Mouse (Mus musculus) lung, postnatal 4 days (tissue): ENCODE results near the gene Cdh18.
"Not testable (repeated sequence)": the region's sequence is repeated elsewhere in the genome, so short reads cannot be mapped to it uniquely, and the experiment has no call there.

ENCODE experiments used
- DNase-seq, 2 experiments: peaks; one replicate each; pipeline ENCODE4 v3.0.0; 2021

Cdh18 gene

DNA sequence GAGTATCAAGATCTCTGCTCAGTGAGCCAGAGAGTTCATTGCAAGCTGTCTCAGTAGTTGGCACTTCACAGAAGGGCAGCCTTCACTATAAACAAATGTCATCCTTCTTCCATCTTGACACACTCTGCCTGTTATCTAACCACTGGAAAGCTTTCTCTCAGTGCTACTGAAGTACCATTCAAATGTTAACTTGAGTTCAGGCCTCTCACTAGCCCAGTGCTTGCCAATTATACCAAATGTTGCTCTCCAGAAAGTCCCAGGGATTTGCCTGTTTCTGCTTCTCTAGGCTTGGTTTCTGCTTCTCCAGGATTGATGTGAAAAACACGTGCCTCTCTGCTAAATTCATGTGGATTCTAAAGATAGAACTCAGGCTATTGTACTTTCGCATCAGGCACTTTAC is 681.8 kb downstream of the Cdh18 start:
- DNase-seq = no peak

DNA sequence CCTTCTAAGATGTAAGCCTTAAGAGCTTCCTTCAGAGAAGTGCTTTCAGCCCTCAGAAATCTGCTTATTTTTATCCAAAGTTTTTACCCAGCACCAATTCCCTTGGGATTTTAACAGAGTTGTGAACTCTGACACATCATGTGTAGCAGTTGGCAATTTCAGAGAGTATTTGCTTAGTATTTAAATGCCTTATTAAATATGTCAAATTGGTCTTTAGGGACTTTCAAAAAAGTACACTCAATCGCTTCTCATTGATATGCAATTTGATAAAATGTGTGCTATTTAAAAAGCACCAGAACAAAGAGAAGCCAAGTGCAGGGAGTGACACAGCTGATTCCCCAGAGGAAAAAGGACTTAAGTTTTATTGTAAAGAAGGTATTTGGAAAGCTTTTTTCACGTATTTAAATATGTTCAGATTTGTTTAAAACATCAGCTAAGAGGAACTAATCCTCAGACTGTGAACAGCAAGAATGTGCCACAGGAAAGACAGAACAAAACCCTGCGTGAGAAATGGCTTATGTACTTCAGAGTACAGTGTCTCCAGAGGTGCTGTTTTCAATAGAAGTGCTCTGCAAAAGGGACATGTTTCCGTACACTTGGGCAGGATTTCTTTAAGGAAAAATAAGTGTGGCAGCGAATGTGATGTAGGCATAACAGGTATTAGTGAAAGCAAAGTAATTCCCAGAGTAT is 709.1 kb downstream of the Cdh18 start:
- DNase-seq = no peak

DNA sequence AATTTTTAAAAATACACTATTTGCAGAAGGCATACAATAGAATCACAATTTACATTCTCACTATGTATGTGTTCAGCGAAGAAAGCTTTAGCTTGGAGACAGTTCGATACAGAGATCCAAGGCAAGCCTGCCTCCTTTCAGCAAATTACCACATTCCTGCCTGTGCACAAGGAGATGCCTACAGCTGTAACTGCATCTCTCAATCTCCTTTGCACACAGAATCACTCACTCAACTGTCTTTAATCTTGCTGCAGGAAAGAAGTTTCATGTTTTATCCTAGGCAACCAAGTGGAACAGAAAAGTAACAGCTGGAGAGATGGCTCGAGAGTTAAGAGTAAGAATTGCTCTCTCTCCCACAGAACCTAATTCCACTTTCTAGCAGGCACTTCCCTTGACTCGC is 729.6 kb downstream of the Cdh18 start:
- DNase-seq = no peak

GRCm38 (mm10) chr15:23305018-23305417 is 756.2 kb downstream of the Cdh18 start:
- no peak for DNase-seq

DNA sequence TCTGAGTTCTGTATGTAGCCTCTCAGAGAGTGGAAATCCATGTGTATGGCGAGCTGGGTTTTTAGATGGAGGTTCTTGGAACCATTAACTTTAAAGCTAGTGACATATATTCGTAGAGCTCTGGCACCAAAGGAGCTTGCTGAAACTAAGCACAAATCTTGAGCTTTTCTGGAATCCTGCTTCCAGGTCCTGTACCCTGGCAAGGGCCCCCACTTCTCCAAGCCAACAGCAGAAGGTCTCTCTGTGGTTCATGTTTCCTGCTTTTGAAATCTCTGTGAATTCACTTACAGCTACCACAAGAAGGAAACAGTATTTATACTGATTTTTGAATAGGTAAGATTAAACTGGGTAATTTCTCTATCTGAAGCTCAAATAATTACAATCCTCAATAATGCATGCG is 767.9 kb downstream of the Cdh18 start:
- DNase-seq = no peak

GRCm38 (mm10) chr15:23317409-23317808 is 768.6 kb downstream of the Cdh18 start:
- no peak for DNase-seq

DNA sequence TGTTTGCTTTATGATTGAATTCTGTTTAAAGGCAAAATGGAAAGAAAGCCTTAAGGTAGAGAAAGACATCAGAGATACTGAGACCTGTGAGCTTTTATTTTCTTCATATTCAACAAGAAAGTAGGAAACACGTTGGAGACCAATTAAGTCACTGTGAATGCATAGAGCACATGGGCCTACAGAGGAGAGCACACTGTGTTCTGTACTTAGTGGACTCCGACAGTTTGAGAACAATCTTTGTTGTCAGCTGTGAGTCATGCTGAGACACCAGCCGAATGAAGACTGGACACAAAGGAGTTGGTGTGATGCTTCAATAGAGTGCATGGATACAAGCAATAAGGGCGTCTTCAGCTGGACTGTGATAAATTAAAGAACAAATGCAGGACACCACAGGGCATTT is 791.5 kb downstream of the Cdh18 start:
- not testable (repeated sequence) for DNase-seq

DNA sequence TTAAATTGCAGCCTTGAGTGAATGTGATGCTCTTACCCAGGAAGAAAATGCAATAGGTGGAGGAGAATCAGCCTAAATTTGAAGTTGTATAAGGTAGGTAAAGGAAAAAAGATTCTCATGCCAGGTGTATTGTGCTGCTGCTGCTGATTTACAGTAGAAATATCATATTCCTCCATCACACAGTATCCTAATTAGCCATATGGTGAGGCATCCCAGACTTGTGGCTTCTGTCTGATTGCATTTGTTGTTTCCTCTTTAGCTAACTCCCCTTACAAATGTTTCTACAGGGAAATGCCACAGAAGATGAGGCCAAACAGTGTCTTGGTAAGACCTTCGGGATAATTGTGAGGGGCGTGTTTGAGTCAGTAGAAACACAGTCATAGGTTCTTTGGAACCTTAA is 802.3 kb downstream of the Cdh18 start:
- DNase-seq = no peak

DNA sequence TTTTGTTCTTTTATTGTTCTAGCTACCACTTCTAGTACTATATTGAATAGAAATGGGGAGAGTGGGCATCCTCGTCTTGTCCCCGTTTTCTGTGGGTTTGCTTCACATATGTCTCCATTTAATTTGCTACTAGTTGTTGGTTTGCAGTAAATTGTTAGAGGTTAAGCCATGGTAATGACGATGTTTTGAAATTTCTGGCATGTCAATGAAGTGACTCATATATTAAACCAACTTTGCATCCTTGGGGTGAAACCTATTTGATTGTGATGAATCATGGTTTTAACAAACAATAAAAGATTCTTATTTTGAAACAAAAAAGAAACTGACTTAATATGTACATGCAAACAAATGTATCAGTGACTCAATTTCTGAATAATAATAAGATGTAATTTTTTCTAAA is 817.5 kb downstream of the Cdh18 start:
- no peak for DNase-seq

- DNase-seq = no peak
Measured at GRCm38 (mm10) chr15:23367712-23368111, 818.9 kb downstream of the Cdh18 start.

GRCm38 (mm10) chr15:23378016-23378750 is 829.4 kb downstream of the Cdh18 start:
- no peak for DNase-seq

GRCm38 (mm10) chr15:23385816-23386215 is 837.0 kb downstream of the Cdh18 start:
- DNase-seq = no peak

GRCm38 (mm10) chr15:23396646-23397045 is 847.8 kb downstream of the Cdh18 start:
- DNase-seq = no peak

GRCm38 (mm10) chr15:23403792-23404191 is 855.0 kb downstream of the Cdh18 start:
- no peak for DNase-seq

DNA sequence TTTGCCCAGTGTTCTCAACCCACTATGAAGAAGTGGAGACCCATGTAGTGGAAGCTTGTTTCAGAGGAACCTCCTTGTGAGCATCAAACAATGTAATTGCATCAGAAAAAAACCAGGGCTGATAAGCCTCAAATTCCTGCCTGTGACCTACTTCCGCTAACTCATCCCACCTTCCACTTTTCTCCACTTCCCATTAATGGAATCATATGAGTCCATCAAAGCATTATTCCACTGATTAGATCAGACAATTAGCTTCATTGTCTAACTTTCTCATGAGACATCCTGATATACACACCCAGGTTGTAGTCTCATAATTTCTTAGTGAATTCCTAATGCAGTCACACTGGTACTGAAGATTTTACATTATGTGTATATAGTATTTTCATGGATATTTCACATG is 859.4 kb downstream of the Cdh18 start:
- DNase-seq = no peak

DNA sequence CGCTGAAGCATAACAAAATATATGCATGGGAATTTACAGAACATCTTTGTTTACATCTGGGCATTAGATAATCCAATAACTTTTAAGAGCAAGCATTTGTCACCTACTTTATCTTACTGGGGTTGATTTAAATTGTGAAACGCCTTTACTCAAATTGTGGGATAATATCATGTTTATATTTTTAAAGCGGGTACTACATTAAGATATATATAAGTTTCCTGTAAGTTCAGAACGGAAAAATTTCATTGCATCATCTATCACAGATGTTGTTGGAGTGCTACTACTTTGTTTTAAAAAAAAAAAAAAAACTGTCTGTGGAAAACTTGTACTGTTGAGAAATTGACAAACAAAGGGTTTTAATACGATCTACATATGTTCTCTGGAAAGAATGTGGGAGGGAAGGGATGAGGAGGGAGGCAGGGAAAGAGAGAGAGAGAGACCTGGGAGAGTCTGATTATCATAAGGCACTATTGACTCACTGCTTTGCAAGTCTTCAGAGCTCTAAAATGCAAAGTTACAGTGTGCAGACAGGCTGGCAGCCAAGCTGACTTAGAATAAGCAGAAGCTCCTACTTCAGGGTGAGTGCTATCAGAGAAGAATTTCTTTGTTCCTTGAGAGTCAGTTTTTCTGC is 867.7 kb downstream of the Cdh18 start:
- no peak for DNase-seq

- no peak for DNase-seq
Measured at GRCm38 (mm10) chr15:23418158-23418557, 869.3 kb downstream of the Cdh18 start.

GRCm38 (mm10) chr15:23420010-23420409 is 871.2 kb downstream of the Cdh18 start:
- no peak for DNase-seq

GRCm38 (mm10) chr15:23430021-23430420 is 881.2 kb downstream of the Cdh18 start:
- no peak for DNase-seq

- no peak for DNase-seq
Measured at GRCm38 (mm10) chr15:23448542-23448941, 899.7 kb downstream of the Cdh18 start.

- peak in 1 of 2 experiments; percentile 44 for DNase-seq
Measured at GRCm38 (mm10) chr15:23452098-23452625, 903.3 kb downstream of the Cdh18 start.

- no peak for DNase-seq
Measured at GRCm38 (mm10) chr15:23453331-23453730, 904.5 kb downstream of the Cdh18 start.

DNA sequence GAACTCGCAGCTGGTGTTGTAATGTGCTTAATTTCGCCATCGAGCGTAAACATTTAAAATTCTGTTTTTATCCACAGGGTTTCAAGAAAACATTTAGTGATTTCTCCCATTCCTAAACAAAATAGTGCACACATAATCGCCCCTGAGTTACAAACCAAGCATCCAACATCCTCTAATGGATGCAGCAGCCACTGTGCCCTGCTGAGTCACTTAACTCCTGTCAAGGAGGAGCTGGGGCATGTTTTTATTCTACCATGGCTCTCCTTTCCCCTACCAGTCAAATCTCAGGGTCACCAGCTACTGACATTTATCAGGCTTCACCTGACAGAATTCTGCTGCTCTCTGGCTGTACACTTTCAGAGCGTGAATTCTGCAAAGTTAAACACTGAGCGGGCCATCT is 906.5 kb downstream of the Cdh18 start:
- DNase-seq = no peak

DNA sequence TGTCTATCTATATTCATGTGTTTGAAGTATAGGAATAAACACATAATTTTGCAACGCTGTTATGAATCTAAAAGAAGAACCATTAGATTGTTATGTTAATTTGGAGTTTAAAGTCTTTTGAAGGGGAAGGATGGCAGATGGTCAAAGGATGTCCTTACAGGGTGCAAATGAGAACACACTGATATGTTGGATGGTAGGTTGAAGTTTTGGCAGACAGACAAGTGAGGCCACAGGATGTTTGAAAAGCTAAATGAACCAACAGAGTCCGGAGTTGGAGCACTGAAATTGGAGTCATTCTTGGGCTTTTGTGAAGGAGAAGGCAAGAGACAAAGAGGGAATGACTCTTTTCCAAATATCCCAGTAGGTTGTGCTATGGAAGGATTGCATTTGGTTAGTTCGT is 908.6 kb downstream of the Cdh18 start:
- no peak for DNase-seq
